Mouse (Mus musculus) liver, adult 2 months (tissue): ENCODE data around the gene Prickle4.
A peak's percentile ranks its signal among the peaks of the same experiment; 100 is the strongest.

Source experiments
- CTCF ChIP-seq: fragments of 200-500 bp; IDR thresholded peaks from 2 replicates; pipeline ENCODE4 v1.5.1; 2011; ENCODE audit warnings: low read depth, low read length, control low read depth
- POLR2A ChIP-seq: fragments of 200-500 bp; IDR thresholded peaks from 2 replicates; pipeline ENCODE4 v1.6.1; 2011; ENCODE audit warnings: low read length, control low read depth; ENCODE audit not compliant: insufficient read depth; ENCODE audit errors: extremely low read depth

- TF ChIP-seq CTCF (peak; percentile 55), POLR2A (no peak)
Measured at GRCm38 (mm10) chr17:47646683-47647082, 47.9 kb downstream of the Prickle4 start.
